Mouse (Mus musculus) fat pad, adult 2 months (tissue): Measurements from ENCODE around the gene Tmem28.

Source experiments
- DNase-seq: peaks from one replicate; pipeline ENCODE4 v3.0.0-alpha.2; 2011; ENCODE audit warnings: low read depth, low spot score; ENCODE audit errors: extremely low read depth

Gene Tmem28

DNA sequence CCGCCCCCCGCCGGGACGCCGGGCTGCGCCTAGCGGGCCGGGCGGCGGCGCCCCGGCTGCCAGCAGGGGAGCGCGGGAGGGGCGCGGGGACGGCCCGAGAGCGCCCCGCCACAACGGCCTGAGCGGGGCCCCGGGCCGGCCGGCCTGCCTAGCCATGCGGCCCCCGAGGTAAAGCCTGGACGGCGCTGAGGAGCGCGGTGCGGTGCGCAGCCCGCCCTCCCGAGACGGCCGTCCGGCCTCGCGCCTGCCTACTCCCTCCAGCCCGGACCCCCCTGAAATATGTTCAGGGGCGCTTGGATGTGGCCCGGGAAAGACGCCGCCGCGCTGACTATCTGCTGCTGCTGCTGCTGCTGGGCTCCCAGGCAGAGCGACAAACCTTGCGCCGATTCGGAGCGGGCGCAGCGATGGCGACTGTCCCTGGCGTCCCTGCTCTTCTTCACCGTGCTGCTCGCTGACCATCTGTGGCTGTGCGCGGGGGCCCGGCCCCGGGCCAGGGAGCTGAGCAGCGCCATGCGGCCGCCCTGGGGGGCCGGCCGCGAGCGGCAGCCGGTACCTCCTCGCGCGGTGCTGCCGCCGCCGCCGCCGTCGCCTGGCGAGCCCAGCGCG, at the start of gene Tmem28:
Gene Tmem28 (plus strand): TSS at position 232 of the 606 bp plus-strand sequence.
- DNase-seq = no peak

- no peak for DNase-seq
Observed at GRCm38 (mm10) chrX:99780308-99780707, 40.5 kb upstream of the Tmem28 start.

DNA sequence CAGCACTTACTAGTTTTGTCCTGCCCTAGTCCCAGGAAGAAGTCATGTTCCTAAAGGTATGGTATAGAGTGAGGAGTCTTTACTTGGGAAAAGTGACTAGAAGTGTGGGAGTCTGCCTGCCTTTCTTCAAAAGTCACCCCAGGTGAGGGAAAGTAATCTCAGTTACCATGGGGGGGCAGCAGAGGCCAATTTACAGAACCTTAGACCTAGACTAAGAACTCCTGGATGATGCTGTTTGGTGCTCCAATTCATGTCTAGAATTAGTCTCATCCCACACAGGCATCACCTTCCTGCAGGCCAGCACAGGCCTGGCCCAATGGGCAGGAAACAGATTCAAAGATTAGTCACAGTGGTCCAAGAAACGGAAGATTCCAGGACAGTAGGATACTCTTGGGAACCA, 12.4 kb upstream of the Tmem28 start:
- no peak for DNase-seq

DNA sequence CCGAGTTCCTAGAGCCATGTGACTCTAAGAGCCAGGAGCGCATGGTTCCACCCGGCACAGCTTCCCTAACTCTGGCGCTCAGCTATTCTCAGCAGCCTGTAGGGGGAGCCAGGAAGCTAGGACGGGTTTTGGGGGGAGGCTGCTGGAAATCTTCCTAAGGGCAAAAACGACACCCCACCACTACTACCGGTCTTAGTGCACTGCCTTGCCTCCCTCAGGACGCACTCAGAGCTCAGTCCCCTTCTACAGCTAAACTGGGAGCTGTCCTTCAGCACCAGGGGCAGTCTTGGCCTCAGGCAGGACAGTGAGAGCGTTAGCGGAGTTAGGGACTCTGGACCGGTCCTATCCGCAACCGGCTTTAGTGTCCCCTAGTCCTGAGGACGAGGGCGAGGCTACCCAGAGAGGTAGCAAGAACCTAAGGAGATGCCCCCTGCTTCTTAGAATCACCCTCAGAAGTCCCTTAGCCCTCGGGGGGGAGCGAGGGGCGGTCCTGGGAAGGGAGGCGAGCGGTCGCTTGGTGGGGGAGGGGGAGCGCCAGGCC, 1.4 kb upstream of the Tmem28 start:
- DNase-seq = no peak

- DNase-seq = no peak
Observed at GRCm38 (mm10) chrX:99819936-99820789, 658 bp upstream of the Tmem28 start.

DNA sequence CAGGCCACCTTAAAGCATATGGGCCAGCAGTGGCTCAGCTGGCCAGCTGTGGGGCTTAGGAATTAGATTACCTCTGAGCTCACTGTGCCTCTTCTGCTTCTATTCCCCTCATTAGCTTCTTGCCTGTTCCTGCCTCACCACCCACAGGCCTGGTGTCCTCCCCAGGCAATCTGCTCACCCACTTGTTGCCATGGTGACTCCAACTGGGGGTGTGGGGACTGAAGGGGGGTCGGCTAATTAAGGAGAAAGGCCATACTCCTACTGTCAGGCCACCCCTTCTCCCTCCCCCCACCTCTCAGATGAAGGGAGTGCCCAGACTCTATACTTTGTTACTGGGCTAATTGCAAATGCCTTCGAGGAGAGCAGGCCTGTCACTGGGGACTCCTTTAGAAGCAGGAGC, 21.3 kb downstream of the Tmem28 start:
- no peak for DNase-seq

DNA sequence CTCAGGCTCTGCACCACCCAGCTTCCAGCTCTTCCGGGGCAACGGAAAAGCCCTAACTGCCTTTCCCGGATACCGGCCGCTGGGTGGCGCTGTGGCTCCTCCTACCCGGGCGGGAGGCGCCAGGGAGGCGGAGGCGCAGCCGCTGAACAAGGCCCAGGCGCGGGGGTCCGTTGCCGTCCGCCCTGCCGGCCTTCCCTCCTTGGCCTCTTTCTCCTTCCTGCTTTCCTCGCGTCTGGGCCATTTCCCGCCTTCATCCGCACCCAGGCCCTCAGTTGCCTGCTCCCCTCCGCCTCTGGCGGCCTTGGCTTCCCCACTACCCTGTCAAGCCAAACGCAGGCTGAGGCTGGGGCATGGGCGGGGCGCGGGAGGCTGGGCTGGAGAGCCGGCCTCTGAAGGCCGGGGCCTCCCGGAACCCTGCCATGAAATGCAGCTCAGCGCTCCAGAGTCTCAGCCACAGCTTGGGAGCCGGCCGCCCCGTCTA, 32.5 kb downstream of the Tmem28 start:
- no peak for DNase-seq

DNA sequence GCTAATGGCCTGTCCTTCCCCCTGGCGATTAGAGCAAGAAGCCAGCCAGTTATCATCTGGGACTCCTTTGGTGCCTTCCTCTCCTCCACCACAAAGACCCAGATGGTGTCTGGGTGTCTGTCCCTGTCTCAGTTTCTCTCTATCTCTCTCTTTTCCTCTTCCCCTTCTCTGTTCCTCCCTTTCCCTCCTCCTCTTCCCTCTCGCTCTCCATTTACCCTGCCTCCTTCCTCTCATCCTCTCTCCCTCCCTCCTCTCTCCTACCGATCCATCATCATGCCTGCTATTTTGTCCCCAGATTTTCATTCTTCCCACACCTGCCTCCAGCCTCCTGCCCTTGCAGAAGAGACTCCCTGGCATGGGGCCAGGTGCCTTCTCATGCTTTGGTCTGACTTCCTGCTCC, 33.0 kb downstream of the Tmem28 start:
- no peak for DNase-seq

DNA sequence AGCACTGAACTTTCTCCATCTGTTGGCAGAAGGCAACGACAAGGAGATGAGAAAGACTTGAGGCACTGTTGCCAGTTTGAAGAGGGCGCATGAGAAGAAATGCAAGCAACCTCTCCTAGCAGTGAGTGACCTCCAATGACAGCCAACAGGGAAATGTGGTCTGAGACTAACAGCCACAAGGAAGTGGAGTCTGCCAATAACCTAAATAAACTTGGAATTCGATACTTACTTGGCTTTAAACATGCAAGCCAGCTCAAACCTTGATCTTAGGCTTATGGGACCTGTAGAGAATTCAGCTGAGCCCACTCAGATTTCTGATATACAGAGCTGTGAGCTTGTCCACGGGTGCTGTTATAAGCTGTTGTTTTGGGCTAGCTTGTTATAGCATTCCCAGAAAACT, 51.4 kb downstream of the Tmem28 start:
- no peak for DNase-seq

DNA sequence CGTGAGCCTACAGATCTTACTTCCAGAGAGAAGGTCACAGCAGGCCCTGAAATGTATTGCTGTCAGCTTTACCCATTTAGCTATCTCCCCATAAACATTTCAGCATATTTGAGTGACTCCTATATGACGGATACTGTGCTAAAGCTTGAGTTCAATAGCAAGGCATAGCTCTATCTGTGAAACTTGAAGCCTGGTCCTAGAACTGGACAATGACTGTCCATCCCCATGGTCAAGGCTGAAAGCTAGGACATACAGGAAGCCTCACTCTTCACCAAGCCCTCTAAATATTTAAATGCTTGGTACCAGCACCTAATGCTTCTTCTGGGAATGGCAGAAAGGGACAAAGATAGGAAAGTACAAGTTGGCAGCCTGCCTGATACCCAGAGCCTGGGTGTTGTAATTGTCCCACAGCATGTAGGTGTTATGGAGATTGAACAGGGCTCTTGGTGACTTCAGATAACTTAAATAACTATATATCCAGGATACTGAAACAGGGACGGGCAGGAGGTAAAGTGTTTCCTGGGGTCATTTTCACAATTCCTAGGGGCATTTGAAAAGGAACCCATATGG, 51.9 kb downstream of the Tmem28 start:
- no peak for DNase-seq

GRCm38 (mm10) chrX:99873259-99873919, 52.6 kb downstream of the Tmem28 start:
- DNase-seq = no peak

DNA sequence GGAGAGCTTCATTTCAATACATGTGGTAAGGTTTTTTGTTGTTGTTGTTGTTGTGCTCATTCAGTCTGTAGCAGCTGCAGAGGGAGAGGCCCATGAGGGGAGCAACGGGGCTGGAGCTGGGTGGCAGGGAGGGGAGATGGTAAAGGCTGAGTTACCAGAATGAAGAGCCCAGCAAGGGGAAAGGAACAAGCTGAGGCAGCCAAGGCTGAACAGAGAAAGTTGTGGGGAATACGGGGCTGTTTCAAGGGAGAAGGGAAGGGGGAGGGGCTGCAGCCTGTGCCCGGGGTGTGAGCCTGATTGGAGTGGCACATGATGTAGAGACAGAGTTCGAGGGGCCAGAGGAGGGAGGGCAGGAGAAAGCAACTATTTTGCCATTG, 53.1 kb downstream of the Tmem28 start:
- DNase-seq = no peak

GRCm38 (mm10) chrX:99876781-99877180, 56.0 kb downstream of the Tmem28 start:
- DNase-seq = no peak

GRCm38 (mm10) chrX:99883396-99883795, 62.6 kb downstream of the Tmem28 start:
- DNase-seq = no peak
